16 mouse cellular contexts compared by ENCODE assay signal in genomic region chr1:62435844-62436243, GRCm38 (mm10).
DNase-seq lines count a peak whose midpoint lies in the region; ATAC-seq lines count a peak whose summit lies in the region.
"Had no signal": no experiment of that assay in that cellular context is flagged by ENCODE, and none has a peak within 500 bp of the region (broad histone marks: within the 10 kb centered on the region; RNA-seq: fewer than 3 reads in every experiment).

No protein-coding gene starts in this region.

- ATAC-seq in midbrain, embryonic 11.5 days (ENCODE audit: low FRiP score) = no peak
- no peak for ATAC-seq in midbrain, embryonic 15.5 days (replicated peaks)
- ATAC-seq in limb, embryonic 13.5 days (ENCODE audit: low FRiP score, low read depth) = no peak

- peak; percentile 37 for DNase-seq in embryo, embryonic 11 days
- DNase-seq in embryo, embryonic 9.5 days (ENCODE audit: extremely low spot score) = no peak
- DNase-seq in midbrain, embryonic 11.5 days (ENCODE audit: low spot score, missing footprints) = peak; percentile 88
- DNase-seq in frontal cortex, postnatal 36 days (ENCODE audit: low spot score in 2 of 2) = no peak
- DNase-seq in gastrocnemius, adult 18-20 months (ENCODE audit: low spot score) = no peak
- no peak for DNase-seq in adrenal gland, adult (ENCODE audit: inconsistent age in 2 of 2, low spot score in 1 of 2)
- DNase-seq: cerebellum, adult 11-12 months; heart, adult 18-20 months; kidney, adult 8-10 months; kidney, postnatal 36 days; lung, adult 2 months; right cerebral cortex, postnatal 14 days; thymus, postnatal 25 days had no signal

- WGBS in midbrain, embryonic 11.5 days = 62% methylated on average over 9 of the region's 9 CpGs
- WGBS in midbrain, embryonic 15.5 days = 56% methylated on average over 9 of the region's 9 CpGs
- 32% methylated on average over 9 of the region's 9 CpGs for WGBS in limb, embryonic 13.5 days

- H3K36me3 ChIP-seq in midbrain, embryonic 11.5 days (ENCODE audit: control insufficient read depth, insufficient read depth, low read length) = no peaks in the 10 kb centered on the region
- no peaks in the 10 kb centered on the region for H3K36me3 ChIP-seq in midbrain, embryonic 15.5 days (replicated peaks)
- no peaks in the 10 kb centered on the region for H3K36me3 ChIP-seq in limb, embryonic 13.5 days

- no peaks in the 10 kb centered on the region for H3K27me3 ChIP-seq in midbrain, embryonic 11.5 days (ENCODE audit: control insufficient read depth, insufficient read depth, low read length)
- H3K27me3 ChIP-seq in midbrain, embryonic 15.5 days (replicated peaks) = no peaks in the 10 kb centered on the region
- H3K27me3 ChIP-seq in limb, embryonic 13.5 days = no peaks in the 10 kb centered on the region
- H3K27me3 ChIP-seq: megakaryocyte, embryonic 14.5 days had no signal

- no peaks in the 10 kb centered on the region for H3K9me3 ChIP-seq in midbrain, embryonic 11.5 days (ENCODE audit: control insufficient read depth, low read length)
- H3K9me3 ChIP-seq in midbrain, embryonic 15.5 days = no peaks in the 10 kb centered on the region
- H3K9me3 ChIP-seq in limb, embryonic 13.5 days = no peaks in the 10 kb centered on the region
- H3K9me3 ChIP-seq: megakaryocyte, embryonic 14.5 days had no signal

- H3K4me1 ChIP-seq in midbrain, embryonic 11.5 days (ENCODE audit: control insufficient read depth, insufficient read depth, low read length) = no peaks in the 10 kb centered on the region
- no peaks in the 10 kb centered on the region; the same call in 1 of the 2 replicates for H3K4me1 ChIP-seq in midbrain, embryonic 15.5 days
- H3K4me1 ChIP-seq in limb, embryonic 13.5 days = peaks cover 29% of the 10 kb centered on the region

- no peak overlapping the region for H3K27ac ChIP-seq in midbrain, embryonic 11.5 days (ENCODE audit: low read depth, low read length)
- H3K27ac ChIP-seq in midbrain, embryonic 15.5 days = no peak overlapping the region
- peak overlapping the region; percentile 78 for H3K27ac ChIP-seq in limb, embryonic 13.5 days

- H3K4me3 ChIP-seq in midbrain, embryonic 11.5 days (ENCODE audit: low read depth, low read length) = no peak overlapping the region
- H3K4me3 ChIP-seq in midbrain, embryonic 15.5 days = no peak overlapping the region
- no peak overlapping the region for H3K4me3 ChIP-seq in limb, embryonic 13.5 days
- H3K4me3 ChIP-seq: megakaryocyte, embryonic 14.5 days had no signal

- no peak overlapping the region for H3K9ac ChIP-seq in midbrain, embryonic 11.5 days (ENCODE audit: low read length)
- H3K9ac ChIP-seq in midbrain, embryonic 15.5 days = no peak overlapping the region
- no peak overlapping the region; the same call in 1 of the 2 replicates for H3K9ac ChIP-seq in limb, embryonic 13.5 days

- no peak overlapping the region for H3K4me2 ChIP-seq in midbrain, embryonic 11.5 days
- H3K4me2 ChIP-seq in midbrain, embryonic 15.5 days = no peak overlapping the region
- peak overlapping the region; percentile 30 for H3K4me2 ChIP-seq in limb, embryonic 13.5 days (replicated peaks)

Comparison
In these comparisons a context has a peak if more than half of its experiments do, and no peak if none do; other contexts are left out.
1. DNase-seq: peak in embryo, embryonic 11 days (single experiment) and midbrain, embryonic 11.5 days (single experiment); none in embryo, embryonic 9.5 days (single experiment), frontal cortex, postnatal 36 days (0 of 2), gastrocnemius, adult 18-20 months (single experiment) and adrenal gland, adult (0 of 2).